Comparison of ENCODE assay signal across 23 mouse cellular contexts in genomic region chr11:23171760-23172159, GRCm38 (mm10).
DNase-seq lines count a peak whose midpoint lies in the region; ATAC-seq and TF ChIP-seq lines count a peak whose summit lies in the region.
"Had no signal": no experiment of that assay in that cellular context is flagged by ENCODE, and none has a peak within 500 bp of the region (broad histone marks: within the 10 kb centered on the region; RNA-seq: fewer than 3 reads in every experiment).

No protein-coding gene starts in this region.

- 100% methylated on average over 1 of the region's 1 CpGs for WGBS in forebrain, embryonic 15.5 days
- 95% methylated on average over 1 of the region's 1 CpGs for WGBS in forebrain, embryonic 16.5 days
- WGBS in kidney, postnatal 0 days: 75% methylated on average over 1 of the region's 1 CpGs
- 71% methylated on average over 1 of the region's 1 CpGs for WGBS in embryonic facial prominence, embryonic 11.5 days
- 78% methylated on average over 1 of the region's 1 CpGs for WGBS in liver, embryonic 13.5 days (ENCODE audit: insufficient replicate concordance)

- no peak overlapping the region for H3K4me2 ChIP-seq in forebrain, embryonic 15.5 days (replicated peaks)
- H3K4me2 ChIP-seq in forebrain, embryonic 16.5 days (ENCODE audit: low read length): no peak overlapping the region
- no peak overlapping the region for H3K4me2 ChIP-seq in kidney, postnatal 0 days (ENCODE audit: low read length)
- no peak overlapping the region for H3K4me2 ChIP-seq in embryonic facial prominence, embryonic 11.5 days (ENCODE audit: low read depth, low read length)
- no peak overlapping the region for H3K4me2 ChIP-seq in liver, embryonic 13.5 days
- H3K4me2 ChIP-seq: heart, embryonic 13.5 days; hindbrain, embryonic 12.5 days had no signal

- H3K27me3 ChIP-seq in forebrain, embryonic 15.5 days: no peaks in the 10 kb centered on the region
- no peaks in the 10 kb centered on the region for H3K27me3 ChIP-seq in forebrain, embryonic 16.5 days (replicated peaks; ENCODE audit: control insufficient read depth, insufficient read depth, low read length)
- no peaks in the 10 kb centered on the region for H3K27me3 ChIP-seq in kidney, postnatal 0 days (ENCODE audit: insufficient read depth, low read length)
- no peaks in the 10 kb centered on the region for H3K27me3 ChIP-seq in embryonic facial prominence, embryonic 11.5 days (ENCODE audit: control insufficient read depth, insufficient read depth, low read length)
- no peaks in the 10 kb centered on the region for H3K27me3 ChIP-seq in liver, embryonic 13.5 days
- H3K27me3 ChIP-seq: heart, embryonic 13.5 days; hindbrain, embryonic 12.5 days had no signal

- no peaks in the 10 kb centered on the region for H3K4me1 ChIP-seq in forebrain, embryonic 15.5 days
- no peaks in the 10 kb centered on the region for H3K4me1 ChIP-seq in forebrain, embryonic 16.5 days (replicated peaks; ENCODE audit: control insufficient read depth, insufficient read depth, low read length)
- H3K4me1 ChIP-seq in kidney, postnatal 0 days (replicated peaks; ENCODE audit: insufficient read depth, low read length): no peaks in the 10 kb centered on the region
- no peaks in the 10 kb centered on the region for H3K4me1 ChIP-seq in embryonic facial prominence, embryonic 11.5 days (ENCODE audit: control insufficient read depth, insufficient read depth, low read length)
- H3K4me1 ChIP-seq in liver, embryonic 13.5 days (replicated peaks): peaks cover 54% of the 10 kb centered on the region
- H3K4me1 ChIP-seq: forebrain, embryonic 10.5 days; heart, embryonic 13.5 days; hindbrain, embryonic 12.5 days had no signal

- no peaks in the 10 kb centered on the region for H3K9me3 ChIP-seq in forebrain, embryonic 15.5 days
- H3K9me3 ChIP-seq in forebrain, embryonic 16.5 days (ENCODE audit: control insufficient read depth, low read length): no peaks in the 10 kb centered on the region
- no peaks in the 10 kb centered on the region for H3K9me3 ChIP-seq in kidney, postnatal 0 days (replicated peaks; ENCODE audit: low read length)
- no peaks in the 10 kb centered on the region for H3K9me3 ChIP-seq in embryonic facial prominence, embryonic 11.5 days (replicated peaks; ENCODE audit: control insufficient read depth, low read length)
- H3K9me3 ChIP-seq in liver, embryonic 13.5 days (replicated peaks): no peaks in the 10 kb centered on the region
- H3K9me3 ChIP-seq: forebrain, embryonic 10.5 days; heart, embryonic 13.5 days; hindbrain, embryonic 12.5 days had no signal

- no peak overlapping the region for H3K9ac ChIP-seq in forebrain, embryonic 15.5 days (replicated peaks)
- no peak overlapping the region for H3K9ac ChIP-seq in forebrain, embryonic 16.5 days (replicated peaks; ENCODE audit: low read depth, low read length)
- no peak overlapping the region for H3K9ac ChIP-seq in kidney, postnatal 0 days (ENCODE audit: low read depth, low read length)
- no peak overlapping the region for H3K9ac ChIP-seq in embryonic facial prominence, embryonic 11.5 days (replicated peaks; ENCODE audit: low read length)
- no peak overlapping the region for H3K9ac ChIP-seq in liver, embryonic 13.5 days
- H3K9ac ChIP-seq: heart, embryonic 13.5 days; hindbrain, embryonic 12.5 days had no signal

- TF ChIP-seq CTCF in kidney, postnatal 0 days (IDR thresholded peaks at IDR 0.05; ENCODE audit: low read depth): no peak

- H3K4me3 ChIP-seq in forebrain, embryonic 15.5 days: no peak overlapping the region
- no peak overlapping the region for H3K4me3 ChIP-seq in forebrain, embryonic 16.5 days (replicated peaks; ENCODE audit: low read length)
- H3K4me3 ChIP-seq in kidney, postnatal 0 days (replicated peaks; ENCODE audit: low read depth, low read length): no peak overlapping the region
- no peak overlapping the region for H3K4me3 ChIP-seq in embryonic facial prominence, embryonic 11.5 days (ENCODE audit: low read depth, low read length)
- no peak overlapping the region for H3K4me3 ChIP-seq in liver, embryonic 13.5 days (replicated peaks)
- H3K4me3 ChIP-seq: erythroblast, embryonic 14.5 days; forebrain, embryonic 10.5 days; heart, adult 2 months; heart, embryonic 13.5 days; hindbrain, embryonic 12.5 days had no signal

- 0 out of 2 replicates have a peak, but pooled peaks have one; percentile 11 for ATAC-seq in forebrain, embryonic 15.5 days (replicated peaks)
- no peak for ATAC-seq in forebrain, embryonic 16.5 days
- ATAC-seq in kidney, postnatal 0 days (replicated peaks; ENCODE audit: low FRiP score, low read depth): peak; percentile 57; the same call in 1 of the 2 replicates
- ATAC-seq in embryonic facial prominence, embryonic 11.5 days (replicated peaks; ENCODE audit: insufficient number of reproducible peaks, low FRiP score, low TSS enrichment, low read depth): peak; percentile 9; the same call in 1 of the 2 replicates
- 0 out of 2 replicates have a peak, but pooled peaks have one; percentile 2 for ATAC-seq in liver, embryonic 13.5 days (ENCODE audit: low read depth)
- ATAC-seq: CD4-positive, CD25-positive, alpha-beta regulatory T cell, adult 4 months; forebrain, embryonic 14.5 days; hindbrain, embryonic 16.5 days had no signal

- H3K36me3 ChIP-seq in forebrain, embryonic 15.5 days: no peaks in the 10 kb centered on the region
- no peaks in the 10 kb centered on the region for H3K36me3 ChIP-seq in forebrain, embryonic 16.5 days (ENCODE audit: control insufficient read depth, insufficient read depth)
- H3K36me3 ChIP-seq in kidney, postnatal 0 days (ENCODE audit: insufficient read depth, low read length): no peaks in the 10 kb centered on the region
- H3K36me3 ChIP-seq in embryonic facial prominence, embryonic 11.5 days (replicated peaks; ENCODE audit: control insufficient read depth, insufficient read depth, low read depth, low read length): no peaks in the 10 kb centered on the region
- H3K36me3 ChIP-seq in liver, embryonic 13.5 days: no peaks in the 10 kb centered on the region
- H3K36me3 ChIP-seq: forebrain, embryonic 10.5 days; heart, embryonic 13.5 days; hindbrain, embryonic 12.5 days had no signal

- DNase-seq in kidney, postnatal 0 days (ENCODE audit: low spot score): no peak
- DNase-seq in kidney, postnatal 4 days: no peak
- DNase-seq in embryonic facial prominence, embryonic 11.5 days (ENCODE audit: low spot score): no peak
- no peak for DNase-seq in liver, embryonic 13.5 days
- no peak for DNase-seq in adrenal gland, adult (ENCODE audit: inconsistent age in 2 of 2, low spot score in 1 of 2)
- no peak for DNase-seq in ovary, adult 18-20 months (ENCODE audit: low spot score)
- DNase-seq: adrenal gland, postnatal 25 days; B cell, adult 2 months; cerebellum, adult 18-20 months; cerebellum, adult 9-11 months; cerebellum, postnatal 36 days; gastrocnemius, postnatal 10 days; heart, adult 2 months; heart, postnatal 4 days had no signal

- no peak overlapping the region for H3K27ac ChIP-seq in forebrain, embryonic 15.5 days (replicated peaks)
- H3K27ac ChIP-seq in forebrain, embryonic 16.5 days (ENCODE audit: low read length): no peak overlapping the region
- no peak overlapping the region for H3K27ac ChIP-seq in kidney, postnatal 0 days
- H3K27ac ChIP-seq in embryonic facial prominence, embryonic 11.5 days (replicated peaks; ENCODE audit: low read depth, low read length): no peak overlapping the region
- H3K27ac ChIP-seq in liver, embryonic 13.5 days: peak overlapping the region; percentile 79
- H3K27ac ChIP-seq: forebrain, embryonic 10.5 days; heart, adult 2 months; heart, embryonic 13.5 days; hindbrain, embryonic 12.5 days had no signal
